Mouse (Mus musculus): ENCODE results near the gene Nxnl1.

DNA sequence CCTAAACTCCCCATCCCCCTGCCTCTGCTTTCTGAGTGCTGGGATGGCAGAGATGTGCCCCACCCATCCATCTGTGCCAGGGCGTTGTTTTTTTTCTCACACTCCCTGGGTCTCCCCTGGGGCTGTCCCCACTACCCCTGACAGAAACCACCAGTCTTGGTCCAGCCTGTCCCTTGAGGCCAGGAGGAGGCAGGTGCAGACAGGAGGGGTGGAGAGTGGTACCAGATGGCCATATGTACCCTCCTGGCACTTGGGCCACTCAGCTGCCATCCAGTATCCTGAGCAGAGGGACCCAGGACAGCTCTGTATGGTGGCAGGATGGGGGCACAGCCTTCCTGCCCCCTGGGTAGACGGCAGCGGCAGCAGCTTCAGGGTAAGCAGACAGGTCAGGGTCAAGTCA lies 31.1 kb upstream of the Nxnl1 start, which contains the start of gene Fam129c:
- TF ChIP-seq CTCF (conservative IDR thresholded peaks at IDR 0.05; ENCODE audit: low read length) (no peak), NANOG (IDR thresholded peaks at IDR 0.05; ENCODE audit: borderline replicate concordance, low read length) (no peak), POU5F1 (IDR thresholded peaks at IDR 0.05; ENCODE audit: borderline replicate concordance, low read length) (no peak)
